Mouse (Mus musculus) erythroblast, embryonic 14.5 days (primary cell): ENCODE results near the gene Ngf. TPM values are rescaled to one million over a fixed set of nuclear protein-coding genes. Genes with fewer than 3 reads are reported as not detected.

ENCODE experiments used
- H3K27me3 ChIP-seq: 2 replicates; pipeline ENCODE4 v1.6.1; 2012; ENCODE audit warnings: inconsistent platforms; ENCODE audit not compliant: control insufficient read depth
- H3K36me3 ChIP-seq: 2 replicates; pipeline ENCODE4 v1.6.1; 2012; ENCODE audit warnings: mild to moderate bottlenecking, inconsistent platforms; ENCODE audit not compliant: control insufficient read depth
- H3K4me1 ChIP-seq: 2 replicates; pipeline ENCODE4 v1.6.1; 2012; ENCODE audit warnings: inconsistent platforms; ENCODE audit not compliant: control insufficient read depth
- H3K4me3 ChIP-seq: replicated peaks from 2 replicates; pipeline ENCODE3; 2012; ENCODE audit warnings: moderate library complexity, mild to moderate bottlenecking, inconsistent platforms
- H3K9me3 ChIP-seq: 2 replicates; pipeline ENCODE4 v1.6.1; 2012; ENCODE audit warnings: low read length, inconsistent platforms, mixed read lengths; ENCODE audit not compliant: control insufficient read depth
- GATA1 ChIP-seq: IDR thresholded peaks from 2 replicates; pipeline ENCODE4 v1.6.1; 2012; ENCODE audit warnings: low read length, inconsistent platforms, mixed read lengths
- TAL1 ChIP-seq: IDR thresholded peaks from 3 replicates; pipeline ENCODE4 v1.6.1; 2012; ENCODE audit warnings: low read length, inconsistent platforms, mixed read lengths
- polyA plus RNA-seq: library from polyadenylated mRNA; stranded (reverse); fragments of >175 nt; gene quantifications from 2 replicates; pipeline ENCODE4 v1.2.3, GENCODE M21; 2012

The Ngf gene
- polyA plus RNA-seq, 1 experiment = not detected

GRCm38 (mm10) chr3:102471251-102471650 is 1.5 kb downstream of the Ngf start:
- peaks cover 20% of the 10 kb centered on the region for H3K27me3 ChIP-seq
- TF ChIP-seq GATA1 = no peak
- no peak for TF ChIP-seq TAL1
- H3K4me1 ChIP-seq = no peaks in the 10 kb centered on the region
- no peaks in the 10 kb centered on the region for H3K9me3 ChIP-seq
- no peaks in the 10 kb centered on the region for H3K36me3 ChIP-seq
- no peak overlapping the region for H3K4me3 ChIP-seq

GRCm38 (mm10) chr3:102471799-102472198 is 2.1 kb downstream of the Ngf start:
- Histone ChIP-seq H3K27me3 (peaks cover 20% of the 10 kb centered on the region), H3K9me3 (peaks cover 4% of the 10 kb centered on the region), H3K4me1 (no peaks in the 10 kb centered on the region), H3K36me3 (no peaks in the 10 kb centered on the region), H3K4me3 (no peak overlapping the region)
- TF ChIP-seq GATA1 (no peak), TAL1 (no peak)

- Histone ChIP-seq H3K9me3 (peaks cover 8% of the 10 kb centered on the region), H3K4me3 (no peak overlapping the region), H3K4me1 (no peaks in the 10 kb centered on the region), H3K36me3 (no peaks in the 10 kb centered on the region), H3K27me3 (peaks cover 15% of the 10 kb centered on the region)
- TF ChIP-seq TAL1 (no peak), GATA1 (no peak)
Measured at GRCm38 (mm10) chr3:102474275-102475155, 4.8 kb downstream of the Ngf start.

GRCm38 (mm10) chr3:102477917-102478694 is 8.4 kb downstream of the Ngf start:
- no peaks in the 10 kb centered on the region for H3K36me3 ChIP-seq
- no peaks in the 10 kb centered on the region for H3K4me1 ChIP-seq
- TF ChIP-seq GATA1 (no peak), TAL1 (no peak)
- H3K4me3 ChIP-seq = no peak overlapping the region
- H3K9me3 ChIP-seq = peaks cover 8% of the 10 kb centered on the region
- H3K27me3 ChIP-seq = no peaks in the 10 kb centered on the region

GRCm38 (mm10) chr3:102490393-102491123 is 20.8 kb downstream of the Ngf start:
- Histone ChIP-seq H3K9me3 (no peaks in the 10 kb centered on the region; the same call in 1 of the 2 replicates), H3K4me3 (no peak overlapping the region), H3K4me1 (no peaks in the 10 kb centered on the region), H3K36me3 (no peaks in the 10 kb centered on the region), H3K27me3 (no peaks in the 10 kb centered on the region)
- no peak for TF ChIP-seq GATA1

- Histone ChIP-seq H3K36me3 (no peaks in the 10 kb centered on the region), H3K9me3 (no peaks in the 10 kb centered on the region; the same call in 1 of the 2 replicates), H3K4me1 (no peaks in the 10 kb centered on the region), H3K27me3 (no peaks in the 10 kb centered on the region), H3K4me3 (no peak overlapping the region)
- TF ChIP-seq GATA1 (no peak), TAL1 (no peak)
Measured at GRCm38 (mm10) chr3:102498113-102498512, 28.4 kb downstream of the Ngf start.

- Histone ChIP-seq H3K27me3 (no peaks in the 10 kb centered on the region), H3K36me3 (no peaks in the 10 kb centered on the region), H3K4me3 (no peak overlapping the region), H3K4me1 (no peaks in the 10 kb centered on the region), H3K9me3 (no peaks in the 10 kb centered on the region)
- TF ChIP-seq TAL1 (no peak), GATA1 (no peak)
Measured at GRCm38 (mm10) chr3:102498931-102499330, 29.2 kb downstream of the Ngf start.

GRCm38 (mm10) chr3:102500031-102500430 is 30.3 kb downstream of the Ngf start:
- Histone ChIP-seq H3K4me1 (no peaks in the 10 kb centered on the region), H3K9me3 (no peaks in the 10 kb centered on the region), H3K36me3 (no peaks in the 10 kb centered on the region), H3K27me3 (no peaks in the 10 kb centered on the region), H3K4me3 (no peak overlapping the region)
- TF ChIP-seq TAL1 (no peak), GATA1 (no peak)
